Mouse (Mus musculus) T-cell, adult 2 months (primary cell): ENCODE data around the gene Ucp3.

ENCODE experiments used
- DNase-seq: peaks from one replicate; pipeline ENCODE4 v3.0.0; 2022; ENCODE audit warnings: low spot score

Ucp3 gene

DNA sequence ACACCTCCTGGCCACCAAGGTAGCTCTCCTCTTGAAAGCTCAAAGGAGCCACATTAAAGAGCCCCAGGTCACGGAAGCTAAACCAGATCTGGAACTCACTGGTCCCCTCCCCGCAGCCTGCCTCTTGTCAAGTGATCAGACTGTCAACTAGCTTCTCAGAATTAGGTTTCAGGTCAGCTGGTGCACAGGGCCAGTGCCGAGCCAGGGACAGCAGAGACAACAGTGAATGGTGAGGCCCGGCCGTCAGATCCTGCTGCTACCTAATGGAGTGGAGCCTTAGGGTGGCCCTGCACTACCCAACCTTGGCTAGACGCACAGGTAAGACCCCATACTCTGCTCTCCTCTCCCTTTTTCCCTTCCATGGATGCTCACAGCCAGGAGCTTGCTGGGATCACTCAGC, at the start of gene Ucp3:
Gene Ucp3, plus strand, starts transcription at position 214 of the 400 bp plus-strand sequence.
- no peak for DNase-seq

DNA sequence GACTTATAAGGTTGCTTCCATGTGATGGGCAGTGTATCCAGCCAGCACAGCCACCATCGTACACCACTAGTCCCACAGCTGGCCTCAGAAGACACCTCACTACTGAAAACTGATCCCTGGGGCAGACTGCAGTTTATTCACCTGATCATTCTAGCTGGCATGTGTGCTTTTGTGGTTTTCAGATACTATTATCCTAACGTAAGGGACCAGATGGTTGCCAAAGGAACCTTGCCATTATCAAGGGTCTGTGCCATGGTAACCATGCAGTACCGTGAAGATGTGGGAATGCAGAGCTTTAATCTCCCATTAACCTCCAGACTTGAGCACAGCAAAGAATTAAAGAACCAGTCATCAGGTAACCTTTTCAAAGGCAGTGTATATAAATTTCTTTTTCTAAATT, 47.0 kb upstream of the Ucp3 start:
- DNase-seq, result no peak

DNA sequence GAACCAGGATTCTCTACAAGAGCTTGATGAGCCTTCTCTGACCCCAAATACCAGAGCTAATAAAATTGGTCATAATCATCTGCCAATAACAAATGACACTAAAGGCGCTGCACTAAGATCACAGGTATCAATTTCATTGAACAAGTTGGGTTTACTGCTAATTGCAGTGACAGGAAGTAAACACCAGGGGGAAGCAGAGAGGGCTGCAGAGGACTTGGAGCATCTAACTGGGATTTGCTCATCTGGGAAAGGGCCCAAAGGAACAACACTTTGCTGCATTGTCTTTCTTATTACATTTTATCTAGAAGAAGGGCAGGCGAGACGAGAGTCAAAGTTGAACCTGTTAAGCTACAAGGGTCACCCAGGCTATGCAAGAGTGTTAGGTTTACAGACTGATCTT, 43.7 kb upstream of the Ucp3 start:
- DNase-seq, result peak; percentile 42

DNA sequence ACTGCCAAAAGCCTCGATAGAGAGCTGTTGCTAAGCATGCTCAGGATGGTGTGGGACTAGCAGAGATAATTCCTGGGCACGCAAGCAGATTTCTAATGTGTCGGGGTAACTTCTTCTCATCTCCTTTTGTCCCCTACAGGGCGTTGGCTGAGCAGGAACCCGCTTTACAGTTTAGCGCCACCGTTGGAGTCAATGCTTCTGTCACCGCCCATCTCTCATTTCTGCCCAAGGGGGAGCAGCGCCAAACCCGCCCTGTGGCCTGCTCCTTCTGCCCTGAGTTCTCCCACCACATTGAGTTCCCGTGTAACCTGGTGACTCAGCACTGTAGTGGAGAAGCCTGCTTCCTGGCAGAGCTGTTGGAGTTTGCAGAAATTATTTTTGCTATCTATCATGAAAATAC, 42.9 kb upstream of the Ucp3 start:
- DNase-seq, result no peak

DNA sequence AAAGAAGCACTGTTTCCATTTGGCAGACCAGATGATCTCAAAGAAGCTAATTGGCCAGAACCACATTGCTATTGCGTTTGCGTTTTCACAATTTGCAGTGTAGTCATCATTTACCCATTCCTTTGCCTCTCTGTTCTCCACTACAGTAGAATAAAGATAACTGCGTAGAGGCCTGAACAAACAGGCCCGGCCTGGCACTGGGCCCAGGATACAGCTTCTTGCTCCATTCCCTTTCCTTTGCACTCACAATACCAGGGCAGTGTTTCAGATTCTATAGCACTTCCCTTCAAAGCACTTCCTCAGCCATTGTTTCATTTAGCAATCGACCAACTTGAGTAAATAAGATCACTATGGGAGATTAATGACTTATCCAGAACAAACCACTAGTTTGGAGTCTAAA, 41.7 kb upstream of the Ucp3 start:
- DNase-seq, result no peak

DNA sequence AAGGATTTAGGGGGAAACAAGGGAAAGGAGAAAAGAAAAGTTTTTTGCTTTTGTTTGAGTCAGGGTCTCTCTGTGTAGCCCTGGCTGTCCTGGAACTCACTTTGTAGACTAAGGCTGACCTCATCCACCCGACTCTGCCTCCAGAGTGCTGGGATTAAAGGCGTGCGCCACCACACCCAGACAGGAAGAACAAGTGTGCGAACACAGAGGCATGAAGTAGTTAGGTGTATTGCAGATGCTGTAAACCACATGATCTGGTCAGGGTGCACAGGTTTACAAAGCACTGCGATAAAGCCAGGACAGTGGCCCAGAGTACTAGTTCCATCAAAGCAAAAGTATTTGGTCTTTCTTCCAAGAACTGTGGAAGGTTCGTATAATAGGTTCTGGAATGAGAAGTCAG, 39.5 kb upstream of the Ucp3 start:
- DNase-seq, result no peak

DNA sequence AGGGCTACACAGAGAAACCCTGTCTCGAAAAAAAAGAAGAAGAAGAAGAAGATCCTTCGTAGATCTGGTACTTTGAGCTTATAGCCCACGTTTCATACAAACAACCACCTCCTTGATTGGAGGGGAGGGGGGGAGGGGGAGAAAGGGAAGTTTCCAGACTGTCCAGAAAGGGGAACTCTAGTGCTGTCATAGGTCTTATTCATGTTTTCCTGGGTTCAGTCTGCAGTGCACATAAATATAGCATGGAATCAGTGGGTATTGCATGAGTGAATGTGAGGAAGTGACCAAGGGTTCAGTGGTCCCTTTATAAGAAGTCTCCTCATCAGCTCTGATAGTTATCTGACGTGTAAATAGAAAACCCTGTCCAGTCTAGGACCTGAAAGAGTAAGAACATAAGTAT, 29.1 kb upstream of the Ucp3 start:
- no peak for DNase-seq

DNA sequence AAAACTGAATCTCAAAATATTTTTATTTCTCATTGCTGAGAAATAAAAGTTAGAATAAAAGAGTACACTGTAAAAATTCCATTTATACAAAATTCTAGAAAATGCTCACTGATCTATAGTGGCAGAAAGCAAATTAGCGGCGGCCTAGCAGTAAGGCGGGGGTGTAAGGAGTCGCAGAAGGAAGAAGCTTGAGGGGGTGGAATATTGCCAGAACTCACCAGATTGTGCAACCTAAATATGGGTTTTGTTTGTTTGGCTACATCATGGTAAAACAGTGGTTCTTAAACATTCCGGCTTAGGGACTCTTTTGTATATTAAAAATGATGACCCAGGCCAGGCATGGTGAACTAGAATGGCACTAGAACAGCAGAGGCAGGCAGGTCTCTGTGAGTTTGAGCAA, 26.5 kb upstream of the Ucp3 start:
- no peak for DNase-seq

DNA sequence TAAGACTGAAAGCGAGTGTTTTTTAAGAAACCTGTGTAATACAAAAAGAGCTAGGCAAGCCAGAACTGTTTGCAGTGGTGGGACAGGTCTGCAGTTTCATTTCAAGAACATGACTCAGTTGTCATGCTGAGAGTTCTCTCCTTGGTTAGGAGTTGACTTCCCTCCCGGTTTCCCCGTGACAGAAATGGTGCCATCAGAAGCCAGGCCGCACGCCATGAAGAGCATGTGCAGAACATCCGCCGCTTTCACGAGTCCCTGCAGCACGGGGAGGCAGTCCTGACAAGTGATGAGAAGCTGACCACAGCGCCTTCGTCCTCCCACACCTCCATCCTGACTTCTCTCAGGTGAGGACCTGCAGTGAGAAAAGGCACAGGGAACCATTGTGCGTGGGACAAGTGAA, 24.3 kb upstream of the Ucp3 start:
- no peak for DNase-seq

DNA sequence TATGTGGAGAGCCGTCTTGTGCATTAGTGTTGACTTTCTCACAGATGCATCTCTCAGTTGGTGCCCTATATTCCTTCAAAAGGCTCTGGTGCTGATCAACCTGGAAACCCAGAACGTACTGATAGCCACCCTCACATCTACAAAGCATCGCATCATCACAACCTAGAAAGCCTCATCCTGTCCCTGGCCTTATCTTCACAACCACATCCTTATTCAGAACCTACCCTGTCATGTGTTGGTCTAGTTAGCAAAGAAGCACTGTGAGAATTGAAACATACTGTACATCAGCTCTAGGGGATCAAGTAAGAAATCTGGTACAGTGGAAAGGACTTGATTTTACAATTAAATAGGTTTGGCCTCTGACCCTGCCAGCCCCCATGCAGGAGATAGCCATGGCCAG, 23.8 kb upstream of the Ucp3 start:
- peak; percentile 44 for DNase-seq

DNA sequence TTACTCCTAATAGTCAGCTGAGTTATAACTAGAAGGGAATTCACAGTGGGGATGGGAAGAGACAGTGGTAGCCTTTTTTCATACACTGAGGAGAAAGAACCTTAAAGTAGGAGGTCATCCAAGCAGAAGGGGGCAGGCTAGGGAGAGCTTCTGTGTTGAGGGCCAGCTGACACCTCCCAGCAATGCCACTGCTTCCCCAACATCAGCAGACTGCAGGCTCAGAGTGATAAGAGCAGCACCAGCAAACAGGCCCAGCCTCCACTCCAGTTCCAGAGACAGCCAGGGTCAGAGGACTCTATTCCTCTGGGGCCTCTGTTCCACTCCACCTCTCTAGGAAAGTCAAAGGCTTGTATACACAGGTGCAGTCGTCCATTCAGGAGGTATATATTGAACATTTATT, 14.6 kb upstream of the Ucp3 start:
- no peak for DNase-seq

DNA sequence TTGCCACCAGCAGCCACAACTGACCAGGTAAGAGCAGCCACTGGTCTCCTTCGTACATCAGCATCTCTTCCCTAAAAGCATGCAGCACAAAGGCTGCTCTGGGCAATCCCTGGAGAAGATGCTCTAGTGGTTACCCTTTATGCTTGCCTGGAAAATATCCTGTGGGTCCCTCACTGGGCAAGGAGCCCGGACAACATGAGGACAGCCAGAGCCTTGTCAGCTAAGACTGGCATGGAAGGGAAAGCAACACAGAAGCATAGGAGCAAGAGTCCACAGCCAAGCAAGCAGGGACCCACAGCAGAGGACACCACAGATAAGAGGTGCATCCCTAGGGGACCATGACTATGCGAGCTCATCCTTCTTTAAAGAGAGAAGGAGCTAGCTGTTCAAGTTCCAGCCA, 12.9 kb upstream of the Ucp3 start:
- no peak for DNase-seq

DNA sequence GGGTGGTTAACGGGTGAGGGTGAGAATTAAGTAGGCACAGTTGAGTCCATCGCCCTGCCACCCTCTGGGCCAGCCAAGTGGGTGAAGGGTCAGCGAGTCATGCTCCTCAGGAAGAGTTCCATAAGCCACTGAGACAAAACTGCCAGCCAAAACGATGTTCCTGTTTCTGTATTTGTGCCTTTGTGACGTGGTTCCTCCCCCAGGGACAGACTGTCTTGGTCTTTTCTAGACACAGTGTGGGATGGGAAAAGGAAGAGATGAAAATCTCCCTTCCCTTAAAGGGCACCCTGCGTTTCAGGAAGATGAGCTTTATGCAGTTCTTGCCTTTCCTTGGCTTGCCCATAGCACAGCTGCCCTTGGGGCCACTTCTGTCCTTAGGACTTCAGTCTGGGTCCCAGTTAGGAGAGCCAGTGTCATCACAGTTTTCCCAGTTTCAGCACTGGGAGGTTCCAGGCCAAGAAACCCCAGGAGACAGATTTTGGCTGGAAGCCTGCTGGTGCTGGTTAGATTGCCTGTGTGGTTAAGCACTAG, 11.1 kb upstream of the Ucp3 start:
- no peak for DNase-seq

DNA sequence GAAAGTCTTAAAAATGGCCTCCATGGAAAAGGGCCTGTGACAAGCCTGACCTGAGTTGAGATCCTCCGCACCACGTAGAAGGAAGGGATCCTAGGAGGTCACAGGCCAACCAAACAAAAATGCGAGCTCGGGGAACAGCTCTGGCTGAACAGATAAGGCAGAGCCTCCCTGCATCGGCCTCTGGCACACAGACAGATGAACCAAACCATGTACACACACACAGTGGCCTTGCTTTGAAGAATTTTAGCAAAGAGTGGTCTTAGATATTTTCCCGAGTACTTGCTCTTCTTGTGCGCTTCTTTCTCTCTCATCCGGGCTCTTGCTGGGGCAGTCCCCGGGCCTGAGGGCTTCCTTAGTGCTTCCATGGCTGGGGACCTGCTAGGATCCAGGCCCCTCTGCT, 9.6 kb upstream of the Ucp3 start:
- no peak for DNase-seq

DNA sequence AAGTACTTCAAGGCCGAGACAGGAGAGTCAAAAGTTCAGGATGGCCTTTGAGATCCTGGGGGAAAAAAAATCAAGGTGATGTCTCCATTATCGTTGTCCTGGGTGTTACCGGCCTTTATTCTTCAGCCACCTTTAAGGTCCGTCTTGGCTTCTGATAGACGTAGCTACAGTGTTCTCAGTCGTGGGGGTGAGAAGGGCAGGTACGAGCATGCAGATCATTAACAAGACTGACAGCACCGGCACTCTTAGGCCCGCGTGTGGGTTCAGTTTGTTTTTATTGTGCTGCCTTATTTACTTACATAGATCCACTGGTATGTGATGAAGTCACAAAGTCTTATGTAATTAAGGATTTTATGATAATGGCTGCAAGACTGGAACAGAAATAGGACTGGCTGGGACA, 9.0 kb upstream of the Ucp3 start:
- no peak for DNase-seq

DNA sequence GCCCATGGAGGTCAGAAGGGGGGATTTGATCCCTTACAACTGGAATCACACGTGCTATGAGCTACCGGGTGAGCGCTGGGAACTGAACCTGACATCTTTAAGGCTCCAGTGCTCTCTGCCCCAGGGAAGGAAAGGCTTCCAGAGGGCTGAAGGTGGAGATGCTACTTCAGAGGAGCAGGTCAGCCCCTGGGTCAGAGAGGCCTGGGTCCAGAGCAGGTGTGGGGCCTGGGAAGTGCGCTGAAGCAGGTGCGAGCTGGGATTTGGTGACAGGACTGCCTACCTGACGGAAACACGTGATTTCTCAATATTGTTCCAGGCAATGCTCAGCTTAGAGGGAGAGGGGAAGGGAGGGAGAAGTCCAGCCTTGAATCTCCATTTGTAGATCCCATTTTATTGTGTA, 8.5 kb upstream of the Ucp3 start:
- no peak for DNase-seq

DNA sequence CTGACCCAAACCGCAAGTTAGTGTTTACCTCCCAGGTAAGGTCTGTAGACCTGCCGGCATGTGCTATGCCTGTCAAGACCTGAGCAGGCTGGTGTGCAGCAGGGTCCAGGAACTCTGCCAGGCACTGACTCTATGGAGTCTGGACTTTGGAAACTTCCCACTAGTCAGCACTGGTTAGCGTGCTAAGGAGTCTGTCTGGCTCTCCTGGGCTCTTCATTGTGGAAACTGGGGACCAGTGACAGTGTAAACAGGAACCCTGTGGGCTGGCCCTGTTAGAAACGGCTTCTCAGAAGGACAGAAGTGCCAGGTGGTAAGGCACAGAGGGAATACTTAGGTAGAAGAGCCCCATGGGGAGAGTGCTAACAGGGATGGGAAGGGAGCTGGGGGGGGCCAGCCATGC, 7.5 kb upstream of the Ucp3 start:
- DNase-seq, result no peak

DNA sequence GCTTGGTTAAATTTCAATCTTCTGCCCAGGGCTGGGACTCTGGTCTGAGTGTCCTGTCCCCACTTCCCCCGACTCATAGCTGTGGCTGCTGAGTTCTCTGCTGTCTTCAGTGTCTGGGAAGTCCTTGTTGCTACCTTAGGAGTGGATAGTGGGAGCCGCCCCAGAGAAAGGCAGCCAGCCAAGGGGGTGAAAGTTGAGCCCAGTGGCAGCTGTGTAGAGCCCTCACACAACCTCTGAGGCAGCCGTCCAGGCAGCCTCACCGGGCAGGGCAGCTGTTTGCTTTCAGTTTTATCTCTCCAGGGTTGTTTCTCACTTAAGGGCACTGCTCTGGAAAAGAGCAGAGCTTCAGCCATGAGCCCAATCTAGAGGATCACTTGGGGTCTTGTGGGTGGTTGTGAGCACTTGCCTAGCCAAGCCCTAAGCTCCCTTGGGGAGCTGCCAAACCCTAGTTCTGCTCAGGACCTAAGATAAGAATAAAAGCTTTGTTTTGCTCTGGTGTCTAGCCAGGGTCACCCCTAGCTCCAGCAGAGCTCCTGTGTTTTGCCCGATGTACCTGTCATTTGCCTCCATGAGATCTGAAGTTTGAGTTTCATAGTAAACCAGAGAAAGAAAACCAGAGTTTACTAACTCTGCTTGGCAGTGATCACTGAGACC, 7.0 kb upstream of the Ucp3 start:
- DNase-seq, result no peak

DNA sequence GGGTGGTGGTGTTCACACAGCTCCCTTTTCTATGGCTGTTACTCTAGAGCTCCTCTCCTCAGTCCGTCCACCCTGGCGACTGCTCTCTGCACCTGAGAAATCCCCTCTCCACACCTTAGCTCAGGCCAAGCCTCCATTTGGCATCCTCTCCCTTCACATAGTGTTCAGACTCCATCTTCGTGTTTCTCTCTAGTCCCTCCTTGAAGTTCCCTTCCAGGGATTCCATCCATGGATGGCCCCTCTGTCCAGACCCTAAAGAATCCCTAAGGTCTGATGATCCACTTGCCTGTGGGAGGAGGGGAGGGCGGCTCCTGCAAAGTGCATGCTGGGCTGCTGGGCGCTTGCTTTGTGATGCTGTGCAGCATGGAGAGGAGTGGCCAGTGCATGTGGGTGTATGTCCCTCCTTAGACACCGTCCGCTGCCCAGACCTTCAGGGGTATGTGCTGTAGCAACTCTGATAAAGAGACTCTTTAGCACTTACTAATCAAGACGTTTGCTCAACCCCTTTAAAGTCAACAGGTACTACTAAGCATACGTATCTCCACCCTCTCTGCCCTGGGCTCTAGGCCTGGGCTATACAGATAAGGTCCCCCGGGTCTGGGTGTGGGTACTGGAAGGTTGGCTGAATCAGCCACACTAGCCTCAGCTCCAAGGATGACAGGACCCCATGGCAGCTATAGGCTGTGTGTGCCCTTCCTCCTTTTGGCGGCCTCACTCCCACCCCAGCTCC, 5.8 kb upstream of the Ucp3 start:
- no peak for DNase-seq

DNA sequence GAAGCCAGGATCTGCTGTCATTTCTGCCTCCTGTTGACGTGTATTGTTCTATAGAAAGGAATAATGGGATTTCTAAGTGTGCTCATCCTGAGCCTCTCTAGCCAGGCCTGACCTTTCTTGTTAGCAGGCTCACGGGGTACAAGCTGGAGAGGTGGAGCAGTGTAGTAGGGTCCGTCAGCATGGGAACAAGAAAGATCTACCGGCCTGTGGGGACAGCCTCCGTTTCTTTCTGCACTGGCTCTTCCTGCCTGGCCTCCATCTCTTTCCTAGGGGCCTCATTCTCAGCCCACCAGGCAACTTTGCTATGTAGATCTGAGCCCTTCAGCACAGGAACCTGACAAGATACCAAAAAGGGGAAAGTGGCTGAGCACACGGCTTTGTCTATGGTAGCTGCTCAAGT, 4.0 kb upstream of the Ucp3 start:
- no peak for DNase-seq

DNA sequence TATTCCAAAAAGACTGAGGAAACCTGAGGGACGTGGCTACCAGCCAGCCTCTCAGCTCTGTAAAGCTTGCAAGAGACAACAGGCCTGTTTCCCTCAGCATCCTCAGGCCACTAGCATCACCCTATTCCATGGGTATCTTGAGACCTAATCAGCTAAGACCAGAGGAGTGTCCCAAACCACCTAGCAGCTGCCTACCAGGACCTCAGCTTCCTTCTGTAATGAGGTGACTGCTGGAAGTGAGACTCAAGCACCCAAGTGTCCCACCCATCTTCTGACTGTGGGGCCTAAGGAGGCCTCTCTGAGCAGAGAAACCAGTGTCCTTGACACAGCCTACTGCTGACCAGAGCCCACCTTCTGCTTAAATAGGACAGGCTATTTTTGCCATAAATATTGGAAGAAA, 3.3 kb upstream of the Ucp3 start:
- DNase-seq, result no peak

DNA sequence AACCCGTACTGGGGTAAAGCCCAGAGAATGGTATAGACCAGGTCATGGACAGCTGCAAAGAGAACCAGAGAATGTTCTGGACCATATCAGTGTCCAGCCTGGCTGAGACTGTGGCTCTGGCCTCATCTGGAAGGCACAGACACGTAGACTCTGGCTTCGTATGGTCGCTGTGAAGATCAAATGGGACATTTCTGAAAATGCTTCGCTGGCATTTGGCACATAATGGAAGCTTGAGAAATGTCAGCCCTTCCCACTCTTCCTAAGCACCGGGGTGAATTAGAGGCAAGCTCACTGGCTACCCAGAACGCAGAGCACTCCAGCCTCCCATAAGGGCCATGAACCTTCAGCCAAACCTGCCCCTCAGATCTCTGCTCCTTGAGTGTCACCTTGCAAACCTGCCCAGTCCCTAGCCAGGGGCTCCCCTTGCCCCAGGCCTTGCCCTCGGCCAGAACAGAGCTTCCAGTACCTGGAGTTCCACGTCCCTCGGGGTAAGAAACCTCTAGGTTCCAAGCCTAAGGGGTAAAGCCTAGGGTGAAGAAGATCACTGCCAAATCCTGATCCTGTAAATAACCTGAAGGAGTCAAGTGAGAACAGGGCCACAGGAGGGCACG, 1.9 kb upstream of the Ucp3 start:
- DNase-seq, result no peak

DNA sequence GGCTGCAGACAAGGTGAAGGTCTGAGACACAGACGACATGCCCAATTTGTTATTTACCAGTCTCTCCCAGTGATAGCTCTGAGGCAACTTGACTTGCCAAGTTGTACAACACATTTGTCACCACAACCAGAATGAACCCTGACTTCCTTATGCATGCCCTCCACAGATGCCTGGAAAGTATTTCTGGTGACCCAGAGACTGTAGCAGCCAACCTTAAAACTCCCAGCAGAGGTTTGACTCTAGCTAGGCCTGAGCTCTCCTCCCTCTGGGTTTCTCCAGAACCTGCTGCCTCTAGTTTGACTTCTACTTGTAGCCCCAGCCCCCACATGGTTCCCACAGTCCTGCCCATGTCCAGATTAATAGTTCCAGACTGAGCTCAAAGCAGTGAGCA, 1.4 kb upstream of the Ucp3 start:
- no peak for DNase-seq
